9 mouse cellular contexts compared by ENCODE assay signal in genomic region chr16:94931343-94932301, GRCm38 (mm10).
DNase-seq lines count a peak whose midpoint lies in the region; ATAC-seq and TF ChIP-seq lines count a peak whose summit lies in the region.
"Had no signal": no experiment of that assay in that cellular context is flagged by ENCODE, and none has a peak within 500 bp of the region (broad histone marks: within the 10 kb centered on the region; RNA-seq: fewer than 3 reads in every experiment).

No protein-coding gene starts in this region.

- H3K27ac ChIP-seq in embryonic facial prominence, embryonic 14.5 days (replicated peaks; ENCODE audit: low read depth, low read length), result no peak overlapping the region
- H3K27ac ChIP-seq in hindbrain, postnatal 0 days, result peak overlapping the region; percentile 65
- no peak overlapping the region for H3K27ac ChIP-seq in midbrain, embryonic 11.5 days (ENCODE audit: low read depth, low read length)
- H3K27ac ChIP-seq: liver, embryonic 14.5 days had no signal

- no peak for TF ChIP-seq CTCF in lung, adult 2 months (IDR thresholded peaks at IDR 0.05; ENCODE audit: insufficient read depth, low read length)
- no peak for TF ChIP-seq CTCF in hindbrain, postnatal 0 days (IDR thresholded peaks at IDR 0.05; ENCODE audit: low read depth)

- DNase-seq in lung, postnatal 10 days, result peak; percentile 9
- no peak for DNase-seq in lung, adult 2 months
- DNase-seq in embryonic facial prominence, embryonic 14.5 days (ENCODE audit: low spot score), result peak; percentile 61
- DNase-seq in hindbrain, postnatal 0 days (ENCODE audit: low spot score), result peak; percentile 70
- DNase-seq in midbrain, embryonic 11.5 days (ENCODE audit: low spot score, missing footprints), result peak; percentile 85
- no peak for DNase-seq in natural killer cell, adult 2 months (ENCODE audit: low spot score in 2 of 2)
- no peak for DNase-seq in testis, postnatal 14 days (ENCODE audit: low spot score)
- no peak for DNase-seq in kidney, postnatal 14 days

- H3K4me3 ChIP-seq in lung, adult 2 months (replicated peaks; ENCODE audit: extremely low read depth, low read depth, low read length), result no peak overlapping the region
- 0 out of 2 replicates have a peak overlapping the region, but pooled peaks have one; percentile 7 for H3K4me3 ChIP-seq in embryonic facial prominence, embryonic 14.5 days (ENCODE audit: low read depth, low read length)
- no peak overlapping the region for H3K4me3 ChIP-seq in hindbrain, postnatal 0 days (ENCODE audit: low read length)
- H3K4me3 ChIP-seq in midbrain, embryonic 11.5 days (ENCODE audit: low read depth, low read length), result no peak overlapping the region

- no peaks in the 10 kb centered on the region for H3K9me3 ChIP-seq in embryonic facial prominence, embryonic 14.5 days (ENCODE audit: control insufficient read depth, low read length)
- H3K9me3 ChIP-seq in hindbrain, postnatal 0 days (ENCODE audit: low read length), result no peaks in the 10 kb centered on the region
- H3K9me3 ChIP-seq in midbrain, embryonic 11.5 days (ENCODE audit: control insufficient read depth, low read length), result no peaks in the 10 kb centered on the region

- H3K9ac ChIP-seq in embryonic facial prominence, embryonic 14.5 days (ENCODE audit: low read depth, low read length), result no peak overlapping the region
- H3K9ac ChIP-seq in hindbrain, postnatal 0 days (replicated peaks; ENCODE audit: low read length), result no peak overlapping the region
- no peak overlapping the region for H3K9ac ChIP-seq in midbrain, embryonic 11.5 days (ENCODE audit: low read length)
- H3K9ac ChIP-seq: liver, embryonic 14.5 days had no signal

- H3K27me3 ChIP-seq in embryonic facial prominence, embryonic 14.5 days (replicated peaks; ENCODE audit: control insufficient read depth, insufficient read depth, low read length), result no peaks in the 10 kb centered on the region
- H3K27me3 ChIP-seq in hindbrain, postnatal 0 days (ENCODE audit: insufficient read depth, low read length), result no peaks in the 10 kb centered on the region
- H3K27me3 ChIP-seq in midbrain, embryonic 11.5 days (ENCODE audit: control insufficient read depth, insufficient read depth, low read length), result no peaks in the 10 kb centered on the region

- ATAC-seq in embryonic facial prominence, embryonic 14.5 days (ENCODE audit: low read depth), result peak; percentile 74
- ATAC-seq in hindbrain, postnatal 0 days, result peak; percentile 83
- 0 out of 2 replicates have a peak, but pooled peaks have one; percentile 27 for ATAC-seq in midbrain, embryonic 11.5 days (ENCODE audit: low FRiP score)

- no peak for TF ChIP-seq POLR2A in lung, adult 2 months (IDR thresholded peaks at IDR 0.05; ENCODE audit: borderline replicate concordance, extremely low read depth, low read depth, low read length)

- 11% methylated on average over 21 of the region's 21 CpGs for WGBS in lung, adult 2 months
- WGBS in embryonic facial prominence, embryonic 14.5 days, result 10% methylated on average over 21 of the region's 21 CpGs
- WGBS in hindbrain, postnatal 0 days, result 11% methylated on average over 21 of the region's 21 CpGs
- 6% methylated on average over 21 of the region's 21 CpGs for WGBS in midbrain, embryonic 11.5 days

- H3K36me3 ChIP-seq in embryonic facial prominence, embryonic 14.5 days (ENCODE audit: control insufficient read depth, insufficient read depth, low read length), result no peaks in the 10 kb centered on the region
- H3K36me3 ChIP-seq in hindbrain, postnatal 0 days (ENCODE audit: insufficient read depth, low read length), result no peaks in the 10 kb centered on the region
- H3K36me3 ChIP-seq in midbrain, embryonic 11.5 days (ENCODE audit: control insufficient read depth, insufficient read depth, low read length), result no peaks in the 10 kb centered on the region

- no peaks in the 10 kb centered on the region for H3K4me1 ChIP-seq in lung, adult 2 months (ENCODE audit: control insufficient read depth, insufficient read depth, low read length)
- 0 out of 2 replicates have a peak, but pooled peaks cover 4% of the 10 kb centered on the region for H3K4me1 ChIP-seq in embryonic facial prominence, embryonic 14.5 days (ENCODE audit: control insufficient read depth, insufficient read depth, low read length)
- H3K4me1 ChIP-seq in hindbrain, postnatal 0 days (ENCODE audit: insufficient read depth, low read length), result peaks cover 5% of the 10 kb centered on the region; the same call in 1 of the 2 replicates
- H3K4me1 ChIP-seq in midbrain, embryonic 11.5 days (ENCODE audit: control insufficient read depth, insufficient read depth, low read length), result no peaks in the 10 kb centered on the region

- peak overlapping the region; percentile 33 for H3K4me2 ChIP-seq in embryonic facial prominence, embryonic 14.5 days (ENCODE audit: low read depth, low read length)
- peak overlapping the region; percentile 38 for H3K4me2 ChIP-seq in hindbrain, postnatal 0 days (ENCODE audit: low read depth, low read length)
- peak overlapping the region; percentile 12; the same call in 1 of the 2 replicates for H3K4me2 ChIP-seq in midbrain, embryonic 11.5 days

Comparison
In these comparisons a context has a peak if more than half of its experiments do, and no peak if none do; other contexts are left out.
1. DNase-seq: peak in lung, postnatal 10 days (single experiment), embryonic facial prominence, embryonic 14.5 days (single experiment), hindbrain, postnatal 0 days (single experiment) and midbrain, embryonic 11.5 days (single experiment); none in lung, adult 2 months (single experiment), natural killer cell, adult 2 months (0 of 2), testis, postnatal 14 days (single experiment) and kidney, postnatal 14 days (single experiment).
2. ATAC-seq: peak in every context shown above with its lines; median percentile 83 in hindbrain, postnatal 0 days; 74 in embryonic facial prominence, embryonic 14.5 days; 27 in midbrain, embryonic 11.5 days.
3. Peak in every context shown above with its lines, with median percentiles within 50 percentile points of each other: H3K4me2 ChIP-seq.